Mouse (Mus musculus) heart, postnatal 25 days (tissue): ENCODE data around the gene Glra4. TPM values are rescaled to one million over a fixed set of nuclear protein-coding genes. Genes with fewer than 3 reads are reported as not detected.
A peak's percentile ranks its signal among the peaks of the same experiment; 100 is the strongest.

ENCODE experiments used
- DNase-seq: peaks from one replicate; pipeline ENCODE4 v3.0.0; 2022; ENCODE audit warnings: low spot score
- intact Hi-C: fragments of 180-260 bp; cut with DNase I; formaldehyde crosslinking; loops from one replicate; pipeline ENCODE4 v1.15.1; 2025
- total RNA-seq, 2 experiments: library from RNA; stranded (reverse); gene quantifications; 2 replicates each; pipeline ENCODE4 v1.2.3; 2021

The Glra4 gene
- not detected for total RNA-seq

DNA sequence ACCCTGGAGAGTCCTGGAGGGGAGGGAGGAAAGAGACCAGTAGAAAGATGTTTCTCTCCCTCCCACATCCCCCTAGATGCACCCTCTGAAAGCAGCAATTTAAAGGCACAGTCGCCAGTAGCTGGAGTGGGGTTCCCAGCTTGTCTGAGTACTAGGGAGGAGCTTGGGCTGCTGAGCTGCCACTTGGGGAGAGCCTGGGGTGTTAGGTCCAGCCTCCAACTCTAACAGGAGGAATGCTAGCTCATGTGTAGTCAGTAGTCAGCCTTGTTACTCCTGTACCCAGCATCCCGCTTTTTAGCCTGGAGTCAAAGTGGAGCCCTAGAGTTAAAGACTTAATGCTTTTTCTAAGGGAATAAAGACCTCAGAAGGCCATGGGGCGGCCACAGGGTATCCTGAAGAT is at the start of gene Glra4:
TSS of gene Glra4 (minus strand) at position 101 of the 400 bp plus-strand sequence.
- intact Hi-C loops = no loop called here
- DNase-seq = no peak

DNA sequence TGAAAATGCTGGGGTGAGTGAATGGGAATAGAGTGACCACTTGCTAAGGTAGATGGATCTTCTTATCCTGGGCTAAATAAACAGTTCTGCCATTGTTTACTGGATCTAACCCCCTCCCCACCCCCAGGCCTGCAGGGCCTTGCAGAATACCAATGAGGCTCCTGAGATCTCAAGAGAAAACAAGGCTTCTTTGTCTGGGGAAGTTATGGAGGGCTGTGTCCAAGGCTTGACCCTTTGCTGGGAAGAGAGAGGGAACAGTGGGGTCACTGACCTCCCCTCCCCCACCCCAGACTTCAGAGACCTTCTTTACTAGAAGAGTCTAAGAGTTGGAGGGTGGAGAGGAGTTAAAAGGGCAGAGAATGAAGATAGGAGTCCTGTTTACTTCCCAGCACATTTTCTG is 48.7 kb upstream of the Glra4 start:
- intact Hi-C loops = no loop called here
- no peak for DNase-seq

DNA sequence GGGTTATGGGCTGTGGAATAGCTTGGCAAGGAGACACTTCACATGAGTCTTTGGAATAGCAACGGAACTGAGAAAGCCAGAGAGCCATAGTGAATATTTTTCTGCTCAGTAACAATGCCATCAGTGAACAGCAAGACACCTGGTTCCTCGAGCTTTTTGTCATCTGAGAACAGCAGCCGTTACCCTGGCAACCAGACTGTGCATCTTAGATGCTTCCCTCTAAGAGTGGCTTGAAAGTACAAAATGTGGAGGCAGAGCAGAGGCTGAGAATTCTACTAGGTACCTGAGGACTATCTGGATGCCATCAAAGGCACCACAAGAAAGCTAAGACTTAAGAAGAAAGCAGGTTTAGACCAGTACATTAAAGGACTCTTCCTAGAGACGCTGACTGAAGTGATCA is 45.1 kb upstream of the Glra4 start:
- DNase-seq = no peak
- intact Hi-C loops = no loop called here

DNA sequence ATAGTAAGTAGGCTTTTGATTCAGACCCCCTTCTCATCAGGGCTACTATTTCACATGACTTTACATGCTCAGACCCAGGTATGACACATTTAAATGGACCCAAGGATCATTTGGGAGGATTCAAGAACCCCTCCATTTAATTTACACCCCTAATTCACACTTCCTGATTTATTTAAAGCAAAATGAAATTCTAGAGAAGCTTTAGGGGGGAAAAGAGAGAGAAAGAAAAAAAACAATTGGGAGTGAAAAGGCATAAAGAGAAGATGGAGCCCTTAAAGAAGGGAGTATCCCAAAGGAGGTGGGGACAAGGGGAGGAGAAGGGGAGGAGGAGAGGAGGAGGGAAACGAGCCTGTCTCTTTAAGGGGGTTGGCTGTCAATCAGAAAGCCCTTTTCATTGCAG is 42.4 kb upstream of the Glra4 start, which contains the start of gene Plp1:
TSS of gene Plp1 (plus strand) at position 301 of the 400 bp plus-strand sequence.
- intact Hi-C loops = loop anchor here (5.0 kb wide), 3 partner anchors 60 to 200 kb away; no protein-coding TSS in a partner anchor
- no peak for DNase-seq

DNA sequence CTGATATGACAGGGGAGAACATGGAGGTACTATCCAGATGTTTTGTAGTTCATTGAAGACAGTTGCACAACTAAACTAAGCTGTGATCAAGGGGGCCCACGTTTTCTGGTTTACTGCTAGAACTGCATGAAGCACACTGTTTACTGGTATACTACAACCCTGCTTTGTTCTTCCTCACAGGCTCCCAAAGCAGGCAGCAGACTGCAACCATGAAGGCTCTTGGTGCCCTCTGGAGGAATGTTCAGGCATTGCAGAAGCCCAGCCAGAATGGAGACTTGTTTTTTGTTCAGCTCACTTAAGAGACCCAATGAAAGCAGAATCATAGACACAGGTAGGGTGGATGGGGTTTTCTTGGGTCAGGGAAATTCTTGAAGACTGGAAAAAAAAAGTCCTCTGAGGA is 40.3 kb upstream of the Glra4 start:
- intact Hi-C loops = loop anchor here (5.0 kb wide), 3 partner anchors 58 to 198 kb away; no protein-coding TSS in a partner anchor
- DNase-seq = no peak

DNA sequence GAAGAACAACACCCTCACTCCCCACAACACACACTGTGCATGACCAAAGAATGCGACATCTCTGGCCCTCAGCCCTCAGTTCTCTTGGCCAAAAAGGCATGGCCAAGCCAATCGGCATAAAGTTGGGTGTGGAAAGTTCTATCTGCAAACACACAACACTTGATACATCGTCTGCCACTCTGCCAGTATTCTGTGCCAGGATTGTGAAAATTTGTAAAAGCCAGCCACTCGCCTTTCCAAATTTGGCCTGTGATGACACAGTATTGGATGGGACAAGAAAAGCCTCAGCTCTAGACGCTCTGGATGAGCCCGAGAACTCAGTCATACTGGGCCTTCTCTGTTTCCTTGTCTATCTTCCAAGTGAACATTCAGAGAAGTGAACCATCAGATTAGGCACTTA is 39.8 kb upstream of the Glra4 start:
- intact Hi-C loops = loop anchor here (5.0 kb wide), 3 partner anchors 57 to 197 kb away; no protein-coding TSS in a partner anchor
- DNase-seq = peak; percentile 6

DNA sequence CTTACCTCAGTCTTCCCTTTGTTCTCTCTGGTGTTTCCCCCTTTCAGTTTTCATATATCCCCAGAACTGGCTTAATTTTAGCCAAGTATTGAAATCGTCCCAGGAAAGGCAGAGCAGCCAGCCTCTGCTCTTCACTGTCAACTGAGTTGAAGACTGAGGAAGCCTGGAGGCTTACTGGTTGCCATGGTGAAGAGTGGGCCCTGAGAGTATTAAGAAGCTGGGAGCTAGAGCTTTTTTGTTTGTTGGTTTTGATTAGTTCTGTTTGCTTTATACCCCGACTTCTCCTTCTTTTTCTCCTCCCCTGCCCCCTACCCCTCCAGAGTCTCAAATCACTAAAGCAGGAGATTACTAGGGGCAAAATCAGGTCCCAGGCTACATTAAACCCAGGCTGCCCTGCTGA is 17.3 kb upstream of the Glra4 start:
- no peak for DNase-seq
- intact Hi-C loops = no loop called here

DNA sequence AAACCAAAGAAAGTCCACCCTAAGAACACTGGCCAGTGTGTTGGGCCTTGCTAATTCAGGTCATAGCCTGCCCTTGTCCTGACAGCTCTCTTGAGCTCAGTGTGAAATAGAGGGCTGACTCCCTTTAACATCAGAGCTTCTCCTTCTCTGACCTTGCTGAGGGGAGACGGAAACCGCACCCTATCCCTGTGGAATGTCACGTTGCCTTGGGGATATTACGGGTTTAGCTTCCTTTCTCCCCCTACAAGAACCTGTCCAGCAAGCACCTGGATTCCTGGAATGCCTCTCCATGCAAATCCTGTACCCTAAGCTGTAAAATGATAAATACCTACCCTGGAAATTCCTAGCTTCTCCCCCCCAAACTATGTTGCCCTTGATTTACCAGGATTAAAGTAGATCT is 9.5 kb upstream of the Glra4 start:
- no peak for DNase-seq
- intact Hi-C loops = no loop called here

DNA sequence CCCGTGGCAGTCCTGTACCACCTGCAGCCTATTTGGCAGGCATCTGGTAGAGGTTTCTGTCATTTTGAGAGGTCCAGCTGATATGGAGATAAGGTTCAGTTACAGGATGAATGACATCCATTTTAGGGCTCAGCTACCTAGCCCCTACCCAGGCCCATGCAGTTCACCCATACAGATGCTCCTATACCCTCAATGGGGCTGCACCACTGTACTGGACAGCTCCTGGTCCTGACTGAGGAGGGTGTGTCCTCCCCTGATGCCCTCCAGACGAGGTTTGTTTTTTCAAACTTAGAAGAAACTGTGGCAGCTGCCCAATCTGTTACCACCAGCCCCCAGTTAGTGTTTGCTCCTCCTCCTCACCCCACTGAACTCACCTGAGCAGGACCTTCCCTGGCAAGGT is 679 bp downstream of the Glra4 start:
- intact Hi-C loops = no loop called here
- DNase-seq = no peak

DNA sequence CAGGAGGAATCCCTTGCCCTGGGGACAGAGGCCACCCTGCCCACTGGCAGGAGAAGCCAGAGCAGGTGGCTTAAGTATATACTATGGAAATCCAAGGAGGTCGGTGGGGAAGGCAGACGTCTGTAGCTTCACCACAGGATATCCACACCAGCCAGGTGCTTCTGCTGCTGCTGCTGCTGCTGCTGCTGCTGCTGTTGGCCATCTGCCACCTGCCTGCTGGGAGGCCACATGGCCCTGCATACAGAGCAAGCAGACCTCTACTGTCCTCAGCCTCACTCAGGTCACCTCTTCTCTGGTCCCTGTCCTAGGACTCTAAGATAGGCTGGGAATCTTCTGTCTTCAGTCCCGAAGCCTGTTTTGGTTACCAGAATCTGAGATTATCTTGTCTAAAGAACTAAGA is 1.9 kb downstream of the Glra4 start:
- intact Hi-C loops = no loop called here
- DNase-seq = no peak

DNA sequence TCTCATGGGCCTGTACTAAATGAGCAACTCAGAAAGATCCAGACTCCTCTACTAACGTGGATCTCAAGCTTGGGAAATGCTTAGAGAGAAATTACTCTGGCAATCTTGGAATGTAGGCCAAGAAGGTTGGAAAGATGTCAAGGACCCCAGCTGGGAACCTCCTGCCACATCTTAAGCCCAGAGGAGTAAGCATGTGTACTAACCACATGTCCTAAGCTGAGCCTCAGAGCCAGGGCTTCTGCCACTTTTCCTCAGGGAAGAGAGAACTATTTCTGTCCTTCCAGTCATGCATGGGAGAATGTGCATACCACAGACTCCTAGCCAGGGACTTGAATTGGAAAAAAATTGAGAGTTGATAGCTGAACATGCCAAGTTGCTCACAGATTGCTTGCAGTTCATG is 6.9 kb downstream of the Glra4 start:
- DNase-seq = no peak

DNA sequence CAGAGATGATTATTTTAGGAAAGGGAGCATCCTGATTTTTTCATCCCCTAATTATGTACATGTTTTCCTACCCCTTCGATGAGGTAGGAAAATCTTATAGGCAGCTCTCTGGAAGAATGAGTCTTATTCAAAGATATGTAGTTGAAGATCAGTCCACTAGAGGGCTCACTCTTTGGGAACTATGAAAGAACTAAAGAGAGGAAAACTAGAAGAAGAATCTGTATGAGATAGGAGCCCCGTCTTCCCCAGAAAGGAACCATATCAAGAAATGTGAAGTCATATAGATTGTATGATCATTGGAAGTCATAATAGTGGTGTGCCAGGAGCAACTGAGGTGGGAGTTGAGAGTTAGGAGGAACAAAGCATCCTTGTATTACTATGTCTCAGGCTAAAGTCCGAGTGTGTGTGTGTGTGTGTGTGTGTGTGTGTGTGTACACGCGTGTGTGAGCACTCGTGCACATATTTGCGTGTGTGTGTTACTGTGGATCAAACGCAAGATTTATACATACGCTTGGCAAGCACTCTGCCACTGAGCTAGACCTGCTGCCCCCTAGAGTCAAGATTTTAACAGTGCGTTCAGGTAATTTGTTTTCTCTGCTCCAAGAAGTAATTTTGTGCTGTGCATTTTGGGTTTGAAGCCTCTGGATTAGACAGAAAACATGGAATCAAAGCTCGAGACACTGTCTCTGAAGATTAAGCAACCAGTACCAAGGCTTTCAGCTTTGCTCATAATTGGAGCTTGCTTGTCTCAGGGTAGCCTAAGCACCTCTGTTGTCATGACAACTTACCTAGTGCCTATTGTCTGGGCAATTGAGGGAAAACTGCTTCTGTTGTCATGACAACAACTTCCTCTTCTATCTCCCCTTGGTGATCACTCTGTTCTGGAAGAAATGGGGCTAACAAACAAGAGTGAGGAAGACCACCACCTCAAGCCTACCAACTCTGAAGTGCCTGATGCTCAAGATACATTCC is 18.6 kb downstream of the Glra4 start:
- intact Hi-C loops = loop anchor here (5.0 kb wide), 1 partner anchor 61 kb away; the partner anchor contains the start of gene Plp1
- DNase-seq = no peak

More for the DNA sequence above, 6.9 kb downstream of the Glra4 start:
- intact Hi-C loops = no loop called here

DNA sequence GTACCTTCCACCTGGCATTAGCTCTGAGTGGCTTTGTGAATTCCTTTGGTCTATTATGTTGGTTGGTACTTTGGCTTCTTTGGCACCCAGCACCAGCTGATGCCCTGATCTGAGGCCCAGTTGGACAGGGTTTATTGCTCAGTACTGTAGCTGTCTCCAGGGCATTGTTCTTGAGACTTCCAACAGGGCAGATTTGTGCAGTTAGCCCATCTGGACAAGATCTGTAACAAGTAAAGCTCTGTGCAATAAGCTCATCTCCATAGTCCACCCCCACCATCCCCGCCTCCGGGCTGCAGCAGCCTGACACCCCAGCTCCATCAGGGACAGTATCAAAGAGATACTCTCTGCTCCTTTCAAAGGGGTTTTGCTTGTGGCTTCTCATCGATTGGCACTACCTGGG is 24.5 kb downstream of the Glra4 start:
- intact Hi-C loops = no loop called here
- no peak for DNase-seq

DNA sequence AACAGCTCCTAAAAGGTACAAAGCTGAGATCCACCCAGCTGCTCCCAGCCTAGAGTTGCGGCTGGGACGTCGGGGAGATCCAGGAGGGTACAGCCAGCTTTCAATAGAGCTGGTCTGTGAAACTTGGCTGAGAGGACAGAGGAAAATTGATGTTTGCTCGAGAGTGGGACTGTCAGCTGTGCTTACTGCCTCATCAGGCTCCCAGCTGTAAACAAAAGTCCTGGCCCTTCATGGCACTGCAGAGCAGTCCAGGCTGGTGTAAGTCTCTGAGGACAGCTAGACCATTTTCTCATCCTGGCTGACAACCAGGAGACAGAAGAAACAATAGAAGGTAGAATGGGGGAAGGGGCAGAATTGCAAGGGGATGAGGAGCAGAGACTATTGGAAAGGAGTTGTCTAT is 30.6 kb downstream of the Glra4 start:
- DNase-seq = no peak
- intact Hi-C loops = loop anchor here (5.0 kb wide), 2 partner anchors 73 to 393 kb away; partner anchors contain the start of gene Plp1

DNA sequence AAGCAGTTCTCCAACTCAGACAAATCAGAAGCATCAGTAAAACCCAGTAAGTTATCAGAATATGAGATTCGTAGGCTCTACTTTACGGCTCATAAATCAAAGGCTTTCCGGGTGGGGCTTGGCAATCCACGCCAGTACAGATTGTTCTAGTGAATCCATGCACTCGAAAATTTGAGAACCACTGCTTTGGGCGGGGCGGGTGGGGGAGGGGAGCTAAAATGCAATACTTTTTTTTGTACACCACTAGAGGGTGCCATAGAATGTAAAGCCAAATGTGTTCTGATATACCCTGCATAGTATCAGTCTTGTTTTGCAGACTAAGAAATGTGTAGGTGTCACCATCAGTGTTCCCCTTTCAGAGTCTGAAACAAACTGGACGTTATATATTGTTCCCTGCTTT is 35.3 kb downstream of the Glra4 start:
- no peak for DNase-seq
- intact Hi-C loops = loop anchor here (5.0 kb wide), 2 partner anchors 78 to 398 kb away; partner anchors contain the start of gene Plp1

DNA sequence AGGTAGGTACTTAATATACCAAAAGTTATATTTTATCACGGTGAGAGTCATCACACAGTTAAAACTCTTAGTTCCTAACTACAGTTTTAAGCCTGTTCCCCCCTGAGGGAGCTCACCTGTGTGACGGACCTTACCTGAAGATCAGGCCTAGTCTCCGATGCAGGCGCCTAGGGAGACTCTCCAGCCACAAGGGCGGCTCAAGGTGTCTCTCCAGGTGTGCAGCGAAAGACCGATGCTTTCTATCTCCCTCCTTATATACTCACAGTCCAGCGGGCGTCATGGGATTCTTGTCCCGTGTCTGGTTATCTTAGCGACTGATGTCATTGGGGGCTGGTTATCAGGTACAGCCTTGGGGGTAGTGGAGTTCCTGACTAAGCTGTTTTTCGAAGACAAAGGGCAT is 36.5 kb downstream of the Glra4 start, which contains the start of gene Morf4l2:
TSS of gene Morf4l2 (minus strand) at position 232 of the 400 bp plus-strand sequence.
- no peak for DNase-seq
- intact Hi-C loops = loop anchor here (2.0 kb wide), 1 partner anchor 271 kb away; no protein-coding TSS in a partner anchor

DNA sequence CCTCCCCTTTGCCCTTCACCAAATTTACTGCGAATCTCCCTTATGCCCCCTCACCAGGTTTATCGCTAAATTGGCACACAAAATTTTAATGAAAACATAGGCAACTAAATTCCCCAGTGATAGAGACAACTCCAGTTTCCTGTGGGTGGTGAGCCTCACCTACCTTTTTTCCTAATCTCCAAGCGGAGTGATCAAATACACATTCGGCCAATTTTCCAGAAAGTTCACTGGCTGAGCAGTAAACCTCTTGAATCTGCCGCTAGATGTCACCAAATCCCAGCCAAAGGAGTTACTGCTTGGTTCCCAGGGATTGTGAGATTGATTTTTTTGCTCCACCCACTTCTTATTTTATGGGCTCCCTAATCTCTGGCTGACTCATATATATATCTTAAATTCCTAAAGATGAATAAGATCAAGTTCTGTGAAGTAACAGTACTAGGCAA is 37.3 kb downstream of the Glra4 start:
- DNase-seq = peak; percentile 2
- intact Hi-C loops = loop anchor here (2.0 kb wide), 1 partner anchor 272 kb away; no protein-coding TSS in a partner anchor

DNA sequence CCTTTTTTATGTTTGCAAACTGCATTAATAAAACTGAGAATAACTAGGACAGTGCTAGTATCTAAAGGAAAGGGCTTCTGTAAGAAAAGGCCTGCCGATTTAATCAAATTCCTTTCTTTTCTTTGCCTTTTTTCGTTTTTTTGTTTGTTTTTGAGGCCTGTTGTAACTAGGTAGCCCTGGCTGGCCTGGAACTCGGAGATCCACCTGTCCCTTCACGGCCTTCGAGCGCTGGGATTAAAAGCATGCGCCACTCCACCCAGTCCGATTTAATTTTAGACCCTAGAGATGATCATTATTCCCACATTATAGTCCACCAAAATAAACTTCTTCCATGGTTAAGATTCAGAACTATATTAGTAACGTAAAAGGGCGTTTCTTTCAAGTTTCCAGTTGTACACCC is 37.7 kb downstream of the Glra4 start:
- DNase-seq = no peak
- intact Hi-C loops = loop anchor here (2.0 kb wide), 1 partner anchor 273 kb away; no protein-coding TSS in a partner anchor

DNA sequence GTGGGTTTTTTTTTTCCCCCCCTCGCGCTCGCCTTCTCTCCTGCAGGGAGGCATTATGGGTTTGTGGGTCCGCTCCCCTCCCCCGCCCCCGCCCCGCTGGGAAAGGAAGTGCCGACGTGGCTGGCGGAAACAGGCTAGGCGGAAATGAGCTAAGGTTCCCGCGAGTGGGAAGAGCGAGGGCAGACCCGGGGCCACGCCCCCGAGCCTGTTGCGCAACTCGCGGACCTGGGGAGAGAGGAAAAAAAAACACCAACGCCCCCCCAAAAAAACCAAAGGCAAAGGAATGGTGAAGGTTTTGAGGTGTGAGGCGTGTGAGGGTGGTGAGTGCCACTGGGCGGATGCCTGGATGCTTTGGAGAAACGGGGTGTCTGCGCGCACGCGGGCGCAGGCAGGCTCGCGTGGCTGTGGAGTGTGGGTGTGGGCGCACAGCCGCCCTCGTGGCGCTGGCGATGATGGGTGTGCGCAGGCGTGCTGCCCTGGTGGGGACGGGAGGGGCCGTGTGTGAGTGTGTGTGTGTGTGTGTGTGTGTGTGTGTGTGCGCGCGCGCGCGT is 38.2 kb downstream of the Glra4 start:
- DNase-seq = peak; percentile 66
- intact Hi-C loops = loop anchor here (2.0 kb wide), 1 partner anchor 273 kb away; no protein-coding TSS in a partner anchor
